Mouse (Mus musculus) left cerebral cortex, postnatal 4 days (tissue): ENCODE measurements around the gene Sod1. TPM values are rescaled to one million over a fixed set of nuclear protein-coding genes. Genes with fewer than 3 reads are reported as not detected.
"Not testable (repeated sequence)": the region's sequence is repeated elsewhere in the genome, so short reads cannot be mapped to it uniquely, and the experiment has no call there.

Experiments used
- DNase-seq: peaks from one replicate; pipeline ENCODE4 v3.0.0-alpha.2; 2022
- intact Hi-C: fragments of 180-260 bp; cut with DNase I; formaldehyde crosslinking; loops from one replicate; pipeline ENCODE4 v1.15.1; 2025
- total RNA-seq, 2 experiments: library from RNA; stranded (reverse); gene quantifications; 2 replicates each; pipeline ENCODE4 v1.2.3; 2021

Sod1 gene
- total RNA-seq, 2 experiments from 2014 or later: 360 to 383 TPM

GRCm38 (mm10) chr16:90210717-90211116, 9.8 kb upstream of the Sod1 start:
- no peak for DNase-seq
- intact Hi-C loops: no loop called here

- DNase-seq: no peak
- intact Hi-C loops: no loop called here
These were observed 8.8 kb upstream of the Sod1 start for GRCm38 (mm10) chr16:90211767-90212166.

- intact Hi-C loops: no loop called here
- no peak for DNase-seq
These were observed 6.8 kb upstream of the Sod1 start for GRCm38 (mm10) chr16:90213477-90214339.

GRCm38 (mm10) chr16:90214731-90215565, 5.6 kb upstream of the Sod1 start:
- DNase-seq: no peak
- intact Hi-C loops: no loop called here

- intact Hi-C loops: not testable (repeated sequence)
These were observed 4.7 kb upstream of the Sod1 start for GRCm38 (mm10) chr16:90215879-90216278.

GRCm38 (mm10) chr16:90216414-90216813, 4.1 kb upstream of the Sod1 start:
- DNase-seq: no peak
- intact Hi-C loops: no loop called here

More at GRCm38 (mm10) chr16:90215879-90216278, 4.7 kb upstream of the Sod1 start:
- DNase-seq: not testable (repeated sequence)

GRCm38 (mm10) chr16:90217356-90217755, 3.2 kb upstream of the Sod1 start:
- intact Hi-C loops: no loop called here
- no peak for DNase-seq

- intact Hi-C loops: no loop called here
- DNase-seq: no peak
These were observed 2.6 kb upstream of the Sod1 start for GRCm38 (mm10) chr16:90217926-90218325.

GRCm38 (mm10) chr16:90219445-90219844, 1.1 kb upstream of the Sod1 start:
- intact Hi-C loops: not testable (repeated sequence)

GRCm38 (mm10) chr16:90220892-90221431, 408 bp downstream of the Sod1 start:
- no peak for DNase-seq
- intact Hi-C loops: no loop called here

More at GRCm38 (mm10) chr16:90219445-90219844, 1.1 kb upstream of the Sod1 start:
- not testable (repeated sequence) for DNase-seq

- intact Hi-C loops: no loop called here
- no peak for DNase-seq
These were observed 1.0 kb downstream of the Sod1 start for GRCm38 (mm10) chr16:90221441-90222070.

- no peak for DNase-seq
- intact Hi-C loops: no loop called here
These were observed 9.3 kb downstream of the Sod1 start for GRCm38 (mm10) chr16:90229897-90230296.

- intact Hi-C loops: no loop called here
These were observed 10.7 kb downstream of the Sod1 start for GRCm38 (mm10) chr16:90231302-90231701.

GRCm38 (mm10) chr16:90233702-90234101, 13.1 kb downstream of the Sod1 start:
- intact Hi-C loops: no loop called here
- DNase-seq: no peak

More at GRCm38 (mm10) chr16:90231302-90231701, 10.7 kb downstream of the Sod1 start:
- DNase-seq: no peak

GRCm38 (mm10) chr16:90234617-90235016, 14.1 kb downstream of the Sod1 start:
- DNase-seq: no peak
- intact Hi-C loops: no loop called here

GRCm38 (mm10) chr16:90235188-90235587, 14.6 kb downstream of the Sod1 start:
- intact Hi-C loops: no loop called here
- DNase-seq: no peak

GRCm38 (mm10) chr16:90239128-90239746, 18.7 kb downstream of the Sod1 start:
- intact Hi-C loops: no loop called here
- DNase-seq: no peak

- intact Hi-C loops: no loop called here
These were observed 21.3 kb downstream of the Sod1 start for GRCm38 (mm10) chr16:90241875-90242274.

GRCm38 (mm10) chr16:90242426-90243304, 22.1 kb downstream of the Sod1 start:
- DNase-seq: no peak
- intact Hi-C loops: no loop called here

More at GRCm38 (mm10) chr16:90241875-90242274, 21.3 kb downstream of the Sod1 start:
- no peak for DNase-seq
